Mouse (Mus musculus) mature B cell (primary cell): ENCODE results near the gene Lpar6.

Experiments
- in situ Hi-C: fragments of 300-500 bp; cut with MboI; formaldehyde crosslinking; loops from 2 replicates; pipeline ENCODE4 v1.14.3; 2019

The Lpar6 gene

GRCm38 (mm10) chr14:73237848-73238321 lies at the start of gene Lpar6:
TSS of gene Lpar6 (plus strand) at chr14:73237895.
- in situ Hi-C loops: loop anchor here (25.0 kb wide), 1 partner anchor 126 kb away; the partner anchor contains the start of gene Rcbtb2

- in situ Hi-C loops: no loop called here
Measured at GRCm38 (mm10) chr14:73199058-73199457, 38.6 kb upstream of the Lpar6 start.

GRCm38 (mm10) chr14:73201447-73201846 lies 36.2 kb upstream of the Lpar6 start:
- in situ Hi-C loops: no loop called here

- in situ Hi-C loops: no loop called here
Measured at GRCm38 (mm10) chr14:73204016-73204415, 33.7 kb upstream of the Lpar6 start.

GRCm38 (mm10) chr14:73209262-73209661 lies 28.4 kb upstream of the Lpar6 start:
- in situ Hi-C loops: no loop called here

GRCm38 (mm10) chr14:73210196-73210595 lies 27.5 kb upstream of the Lpar6 start:
- in situ Hi-C loops: no loop called here

- in situ Hi-C loops: no loop called here
Measured at GRCm38 (mm10) chr14:73211477-73211876, 26.2 kb upstream of the Lpar6 start.

- in situ Hi-C loops: no loop called here
Measured at GRCm38 (mm10) chr14:73217062-73217461, 20.6 kb upstream of the Lpar6 start.

- in situ Hi-C loops: no loop called here
Measured at GRCm38 (mm10) chr14:73222316-73222970, 15.3 kb upstream of the Lpar6 start.

- in situ Hi-C loops: loop anchor here (25.0 kb wide), 1 partner anchor 114 kb away; the partner anchor contains the start of gene Rcbtb2
Measured at GRCm38 (mm10) chr14:73226346-73226745, 11.3 kb upstream of the Lpar6 start.

- in situ Hi-C loops: loop anchor here (25.0 kb wide), 1 partner anchor 115 kb away; the partner anchor contains the start of gene Rcbtb2
Measured at GRCm38 (mm10) chr14:73226849-73227248, 10.8 kb upstream of the Lpar6 start.

- in situ Hi-C loops: loop anchor here (25.0 kb wide), 1 partner anchor 119 kb away; the partner anchor contains the start of gene Rcbtb2
Measured at GRCm38 (mm10) chr14:73231286-73231982, 6.3 kb upstream of the Lpar6 start.

GRCm38 (mm10) chr14:73234468-73235031 lies 3.1 kb upstream of the Lpar6 start:
- in situ Hi-C loops: loop anchor here (25.0 kb wide), 1 partner anchor 122 kb away; the partner anchor contains the start of gene Rcbtb2

GRCm38 (mm10) chr14:73238498-73239250 lies 979 bp downstream of the Lpar6 start:
- in situ Hi-C loops: loop anchor here (25.0 kb wide), 1 partner anchor 126 kb away; the partner anchor contains the start of gene Rcbtb2

- in situ Hi-C loops: loop anchor here (25.0 kb wide), 1 partner anchor 127 kb away; the partner anchor contains the start of gene Rcbtb2
Measured at GRCm38 (mm10) chr14:73239291-73239690, 1.6 kb downstream of the Lpar6 start.

- in situ Hi-C loops: loop anchor here (25.0 kb wide), 1 partner anchor 128 kb away; the partner anchor contains the start of gene Rcbtb2
Measured at GRCm38 (mm10) chr14:73239857-73240256, 2.2 kb downstream of the Lpar6 start.

GRCm38 (mm10) chr14:73244061-73244597 lies 6.4 kb downstream of the Lpar6 start:
- in situ Hi-C loops: loop anchor here (25.0 kb wide), 1 partner anchor 132 kb away; the partner anchor contains the start of gene Rcbtb2

- in situ Hi-C loops: no loop called here
Measured at GRCm38 (mm10) chr14:73250056-73250455, 12.4 kb downstream of the Lpar6 start.

- in situ Hi-C loops: no loop called here
Measured at GRCm38 (mm10) chr14:73252276-73252675, 14.6 kb downstream of the Lpar6 start.

- in situ Hi-C loops: no loop called here
Measured at GRCm38 (mm10) chr14:73253453-73254251, 16.0 kb downstream of the Lpar6 start.
